Mouse (Mus musculus) stomach, postnatal 0 days (tissue): ENCODE results near the gene Ifit3. TPM values are rescaled to one million over a fixed set of nuclear protein-coding genes. Genes with fewer than 3 reads are reported as not detected.
"Not testable (repeated sequence)": the region's sequence is repeated elsewhere in the genome, so short reads cannot be mapped to it uniquely, and the experiment has no call there.

Experiments used
- ATAC-seq: fragments of 200-750 bp; cut with Nextera tagmentation; 2 replicates; pipeline ENCODE4 v1.8.0; 2017; ENCODE audit not compliant: low FRiP score, low TSS enrichment
- DNase-seq: peaks from one replicate; pipeline ENCODE4 v3.0.0-alpha.2; 2016; ENCODE audit warnings: low spot score
- H3K27ac ChIP-seq: fragments of 300-500 bp; sonication (generic); replicated peaks from 2 replicates; pipeline ENCODE4 v1.5.1; 2014; ENCODE audit warnings: mild to moderate bottlenecking, control low read depth
- H3K27me3 ChIP-seq: fragments of 300-500 bp; sonication (generic); 2 replicates; pipeline ENCODE4 v1.6.1; 2014; ENCODE audit warnings: low read length; ENCODE audit not compliant: control insufficient read depth, insufficient read depth
- H3K36me3 ChIP-seq: fragments of 300-500 bp; sonication (generic); 2 replicates; pipeline ENCODE4 v1.6.1; 2014; ENCODE audit warnings: low read length, mixed read lengths; ENCODE audit not compliant: control insufficient read depth, insufficient read depth
- H3K4me1 ChIP-seq: fragments of 300-500 bp; sonication (generic); replicated peaks from 2 replicates; pipeline ENCODE4 v1.6.1; 2014; ENCODE audit warnings: antibody characterized with exemption; ENCODE audit not compliant: control insufficient read depth, insufficient read depth
- H3K4me2 ChIP-seq: fragments of 300-500 bp; sonication (generic); replicated peaks from 2 replicates; pipeline ENCODE4 v1.6.1; 2014; ENCODE audit warnings: low read depth, mild to moderate bottlenecking, control low read depth, moderate library complexity
- H3K4me3 ChIP-seq: fragments of 300-500 bp; sonication (generic); 2 replicates; pipeline ENCODE4 v1.5.1; 2014; ENCODE audit warnings: low read depth, low read length, control low read depth
- H3K9ac ChIP-seq: fragments of 300-500 bp; sonication (generic); 2 replicates; pipeline ENCODE4 v1.6.1; 2014; ENCODE audit warnings: mild to moderate bottlenecking, low read length, control low read depth, mixed read lengths
- H3K9me3 ChIP-seq: fragments of 300-500 bp; sonication (generic); 2 replicates; pipeline ENCODE4 v1.6.1; 2016; ENCODE audit warnings: low read length; ENCODE audit not compliant: control insufficient read depth
- CTCF ChIP-seq: IDR thresholded peaks from 2 replicates; pipeline ENCODE4 v1.5.1; 2016; ENCODE audit warnings: antibody characterized with exemption, low read depth, mild to moderate bottlenecking, moderate library complexity
- EP300 ChIP-seq: optimal IDR thresholded peaks from 2 replicates; pipeline ENCODE3; 2016; ENCODE audit warnings: antibody characterized with exemption
- whole genome bisulfite sequencing: fragments of 180-500 bp; shearing (Covaris S2); extraction: QIAGEN DNeasy Blood & Tissue Kit; methylation state at CpG from one replicate; pipeline ENCODE4 v1.1.7; 2014; 5-methylcytosine and 5-hydroxymethylcytosine counted together
- polyA plus RNA-seq: library from polyadenylated mRNA; unstranded; fragments of >200 nt; fragmentation: Nextera tagmentation; extraction: Ambion mirVana; gene quantifications from 2 replicates; pipeline ENCODE4 v1.2.1, GENCODE M21; 2015

Ifit3 gene
- 2.5 and 2.7 TPM in 2 replicates for polyA plus RNA-seq

GRCm38 (mm10) chr19:34583126-34583766 is at the start of gene Ifit3:
Gene Ifit3 (plus strand): TSS chr19:34583531.
- DNase-seq, H3K9me3 ChIP-seq, H3K4me1 ChIP-seq, H3K27ac ChIP-seq, H3K36me3 ChIP-seq, H3K4me3 ChIP-seq, H3K4me2 ChIP-seq, H3K9ac ChIP-seq, H3K27me3 ChIP-seq: not testable (repeated sequence)
- WGBS: 38% methylated on average over 2 of the region's 2 CpGs
- ATAC-seq: peak; percentile 84

DNA sequence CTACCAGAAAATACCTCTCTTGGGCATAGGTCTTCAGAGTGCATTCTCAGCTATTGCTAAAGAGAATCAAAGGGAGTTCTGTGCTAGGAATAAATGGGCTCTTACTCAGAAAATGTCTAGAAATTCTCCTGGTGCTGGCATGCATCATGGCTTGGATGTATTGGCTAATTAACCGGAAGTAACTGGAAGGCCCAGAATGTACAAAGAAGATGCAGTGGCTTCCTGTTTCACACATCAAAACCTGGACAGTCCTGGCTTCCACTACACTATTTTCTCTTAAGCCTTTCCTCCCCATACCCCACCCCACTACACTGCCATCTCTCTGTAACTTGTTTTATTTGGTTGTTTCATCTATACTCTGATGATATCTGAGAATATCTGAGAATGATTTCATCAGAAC is 43.9 kb upstream of the Ifit3 start:
- TF ChIP-seq EP300: no peak
- TF ChIP-seq CTCF: no peak
- Histone ChIP-seq H3K4me3 (no peak overlapping the region), H3K4me2 (no peak overlapping the region), H3K9me3 (no peaks in the 10 kb centered on the region), H3K27me3 (no peaks in the 10 kb centered on the region), H3K36me3 (no peaks in the 10 kb centered on the region), H3K4me1 (no peaks in the 10 kb centered on the region), H3K27ac (no peak overlapping the region), H3K9ac (no peak overlapping the region)
- ATAC-seq (no peak), DNase-seq (no peak)
- 82% methylated on average over 1 of the region's 1 CpGs for WGBS

DNA sequence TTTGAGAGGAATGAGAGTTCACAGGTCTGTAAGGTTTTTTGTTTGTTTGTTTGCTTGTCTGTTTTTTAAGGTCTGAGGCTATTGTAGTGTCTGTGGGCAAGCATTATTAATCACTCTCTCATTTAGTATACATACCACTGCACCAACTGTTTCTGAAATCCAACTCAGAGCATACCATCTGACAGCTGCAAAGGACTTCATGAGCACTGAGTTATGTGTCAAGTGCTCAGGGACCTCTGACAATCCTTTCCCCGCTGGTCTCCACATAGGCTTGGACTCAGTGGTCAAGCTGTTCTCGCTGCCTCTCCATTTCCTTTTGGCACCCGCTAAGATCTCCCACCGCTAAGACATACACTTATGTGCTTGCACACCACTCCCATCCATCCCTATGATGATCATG is 37.1 kb upstream of the Ifit3 start:
- TF ChIP-seq EP300 (no peak), CTCF (no peak)
- H3K27me3 ChIP-seq: no peaks in the 10 kb centered on the region
- no peak overlapping the region for H3K27ac ChIP-seq
- no peak for DNase-seq
- no peaks in the 10 kb centered on the region for H3K4me1 ChIP-seq
- 84% methylated on average over 4 of the region's 4 CpGs for WGBS
- no peaks in the 10 kb centered on the region for H3K36me3 ChIP-seq
- no peak overlapping the region for H3K4me2 ChIP-seq
- ATAC-seq: no peak
- no peak overlapping the region for H3K4me3 ChIP-seq
- no peak overlapping the region for H3K9ac ChIP-seq
- H3K9me3 ChIP-seq: no peaks in the 10 kb centered on the region

DNA sequence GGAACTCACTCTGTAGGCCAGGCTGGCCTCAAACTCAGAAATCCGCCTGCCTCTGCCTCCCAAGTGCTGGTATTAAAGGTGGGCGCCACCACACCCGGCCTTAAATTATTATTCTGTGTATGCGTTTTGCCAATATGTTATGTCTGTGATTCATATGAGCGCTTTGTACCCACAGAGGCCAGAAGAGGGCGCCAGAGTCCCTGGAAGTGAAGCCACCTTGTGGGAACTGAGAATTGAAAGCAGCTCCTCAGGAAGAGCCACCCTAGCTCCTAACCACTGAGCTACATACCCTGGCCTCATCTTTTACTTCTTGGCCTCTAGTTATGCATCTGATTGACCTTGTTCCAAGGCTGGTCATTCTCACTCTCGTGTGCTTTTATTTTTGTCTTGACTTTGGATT is 35.4 kb upstream of the Ifit3 start:
- H3K4me1 ChIP-seq: no peaks in the 10 kb centered on the region
- no peak for TF ChIP-seq EP300
- peak; percentile 88 for TF ChIP-seq CTCF
- H3K4me2 ChIP-seq: no peak overlapping the region
- no peaks in the 10 kb centered on the region for H3K9me3 ChIP-seq
- no peaks in the 10 kb centered on the region for H3K36me3 ChIP-seq
- H3K9ac ChIP-seq: no peak overlapping the region
- ATAC-seq (no peak), DNase-seq (peak; percentile 82)
- no peak overlapping the region for H3K27ac ChIP-seq
- 39% methylated on average over 7 of the region's 7 CpGs for WGBS
- H3K4me3 ChIP-seq: no peak overlapping the region
- no peaks in the 10 kb centered on the region for H3K27me3 ChIP-seq

DNA sequence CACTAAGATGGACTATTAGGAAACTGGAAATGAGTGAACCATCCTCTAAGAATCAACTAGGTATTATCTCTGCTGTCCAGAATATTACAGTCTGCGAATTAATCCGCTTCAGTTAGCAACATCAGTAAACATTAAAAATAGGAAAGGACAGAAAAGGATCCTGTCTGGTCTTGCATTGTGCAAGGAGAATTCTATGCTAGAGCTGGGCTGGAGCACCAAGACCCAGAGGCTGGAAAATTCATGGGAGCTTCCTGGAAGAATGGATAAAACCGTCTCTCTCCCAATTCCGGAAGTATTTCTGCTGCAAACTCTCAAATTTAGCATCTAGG is 33.2 kb upstream of the Ifit3 start:
- no peak overlapping the region for H3K27ac ChIP-seq
- no peaks in the 10 kb centered on the region for H3K36me3 ChIP-seq
- peak overlapping the region; percentile 66 for H3K4me2 ChIP-seq
- H3K9me3 ChIP-seq: no peaks in the 10 kb centered on the region
- TF ChIP-seq EP300: no peak
- TF ChIP-seq CTCF: no peak
- H3K4me3 ChIP-seq: peak overlapping the region; percentile 48
- no peak overlapping the region for H3K9ac ChIP-seq
- DNase-seq (no peak), ATAC-seq (no peak)
- 26% methylated on average over 4 of the region's 4 CpGs for WGBS
- H3K4me1 ChIP-seq: no peaks in the 10 kb centered on the region
- H3K27me3 ChIP-seq: no peaks in the 10 kb centered on the region

- DNase-seq (peak; percentile 57), ATAC-seq (peak; percentile 87)
- Histone ChIP-seq H3K4me1 (no peaks in the 10 kb centered on the region), H3K9ac (peak within 1 kb of the TSS; percentile 43; the same call in 1 of the 2 replicates), H3K4me2 (peak within 1 kb of the TSS; percentile 66), H3K36me3 (no peaks in the 10 kb centered on the region), H3K9me3 (no peaks in the 10 kb centered on the region), H3K4me3 (peak within 1 kb of the TSS; percentile 48), H3K27me3 (no peaks in the 10 kb centered on the region), H3K27ac (peak within 1 kb of the TSS; percentile 45; the same call in 1 of the 2 replicates)
- under 1% methylated on average over 22 of the region's 22 CpGs for WGBS
- TF ChIP-seq EP300 (no peak), CTCF (peak; percentile 81)
These were observed 32.7 kb upstream of the Ifit3 start, which contains the start of gene Ifit2 for GRCm38 (mm10) chr19:34550534-34551223. Gene Ifit2 (plus strand): TSS chr19:34550694.
